Mouse (Mus musculus) neural tube, embryonic 13.5 days (tissue): ENCODE measurements around the gene Akap2. TPM values are rescaled to one million over a fixed set of nuclear protein-coding genes. Genes with fewer than 3 reads are reported as not detected.

Source experiments
- ATAC-seq: fragments of 200-750 bp; cut with Nextera tagmentation; 2 replicates; pipeline ENCODE4 v1.8.0; 2017; ENCODE audit warnings: low read depth, mild to moderate bottlenecking, moderate TSS enrichment, moderate library complexity
- H3K27ac ChIP-seq: fragments of 300-500 bp; sonication (generic); replicated peaks from 2 replicates; pipeline ENCODE4 v1.5.1; 2015; ENCODE audit warnings: moderate library complexity, mild to moderate bottlenecking, inconsistent platforms
- H3K27me3 ChIP-seq: fragments of 300-500 bp; sonication (generic); 2 replicates; pipeline ENCODE4 v1.6.1; 2015; ENCODE audit warnings: mild to moderate bottlenecking, inconsistent platforms
- H3K36me3 ChIP-seq: fragments of 300-500 bp; sonication (generic); 2 replicates; pipeline ENCODE4 v1.6.1; 2015; ENCODE audit warnings: mild to moderate bottlenecking, inconsistent platforms
- H3K4me1 ChIP-seq: fragments of 300-500 bp; sonication (generic); replicated peaks from 2 replicates; pipeline ENCODE4 v1.6.1; 2015; ENCODE audit warnings: inconsistent platforms
- H3K4me2 ChIP-seq: fragments of 300-500 bp; sonication (generic); 2 replicates; pipeline ENCODE4 v1.6.1; 2015; ENCODE audit warnings: inconsistent platforms, mild to moderate bottlenecking, moderate library complexity
- H3K4me3 ChIP-seq: fragments of 300-500 bp; sonication (generic); 2 replicates; pipeline ENCODE4 v1.5.1; 2015; ENCODE audit warnings: mild to moderate bottlenecking, inconsistent platforms
- H3K9ac ChIP-seq: fragments of 300-500 bp; sonication (generic); 2 replicates; pipeline ENCODE4 v1.6.1; 2015; ENCODE audit warnings: moderate library complexity, mild to moderate bottlenecking, inconsistent platforms
- H3K9me3 ChIP-seq: fragments of 300-500 bp; sonication (generic); 2 replicates; pipeline ENCODE4 v1.6.1; 2016; ENCODE audit warnings: inconsistent platforms
- WGBS: fragments of 180-500 bp; shearing (Covaris S2); methylation state at CpG from one replicate; pipeline ENCODE4 v1.1.7; 2015; 5-methylcytosine and 5-hydroxymethylcytosine counted together
- polyA plus RNA-seq: library from polyadenylated mRNA; unstranded; fragments of >200 nt; fragmentation: Nextera tagmentation; extraction: Ambion mirVana; gene quantifications from 2 replicates; pipeline ENCODE4 v1.2.1, GENCODE M21; 2015

Akap2 gene
- polyA plus RNA-seq, 1 experiment from 2014 or later = 14.6 TPM

- peaks cover 26% of the 10 kb centered on the region for H3K4me1 ChIP-seq
- H3K4me3 ChIP-seq = no peak overlapping the region
- peaks cover 10% of the 10 kb centered on the region for H3K27me3 ChIP-seq
- H3K27ac ChIP-seq = no peak overlapping the region
- no peak for ATAC-seq
- no peaks in the 10 kb centered on the region for H3K9me3 ChIP-seq
- peak overlapping the region; percentile 24 for H3K4me2 ChIP-seq
- H3K36me3 ChIP-seq = no peaks in the 10 kb centered on the region
- no peak overlapping the region for H3K9ac ChIP-seq
- 38% methylated on average over 17 of the region's 17 CpGs for WGBS
These were observed 197.9 kb downstream of the Akap2 start for GRCm38 (mm10) chr4:57915216-57915965.

GRCm38 (mm10) chr4:57916201-57916661, 198.8 kb downstream of the Akap2 start, which contains the start of gene D630039A03Rik:
Gene D630039A03Rik (minus strand): TSS chr4:57916297.
- H3K9ac ChIP-seq = no peak within 1 kb of the TSS
- H3K27me3 ChIP-seq = peaks cover 10% of the 10 kb centered on the region
- H3K4me2 ChIP-seq = peak within 1 kb of the TSS; percentile 24
- 34% methylated on average over 9 of the region's 9 CpGs for WGBS
- no peaks in the 10 kb centered on the region for H3K36me3 ChIP-seq
- peaks cover 26% of the 10 kb centered on the region for H3K4me1 ChIP-seq
- ATAC-seq = no peak
- H3K27ac ChIP-seq = no peak within 1 kb of the TSS
- H3K9me3 ChIP-seq = no peaks in the 10 kb centered on the region
- H3K4me3 ChIP-seq = no peak within 1 kb of the TSS

- 66% methylated on average over 4 of the region's 4 CpGs for WGBS
- H3K4me2 ChIP-seq = no peak overlapping the region
- H3K27me3 ChIP-seq = peaks cover 10% of the 10 kb centered on the region
- H3K36me3 ChIP-seq = no peaks in the 10 kb centered on the region
- ATAC-seq = no peak; the same call in 1 of the 2 replicates
- H3K27ac ChIP-seq = no peak overlapping the region
- no peak overlapping the region for H3K9ac ChIP-seq
- H3K4me3 ChIP-seq = no peak overlapping the region
- H3K9me3 ChIP-seq = no peaks in the 10 kb centered on the region
- peaks cover 26% of the 10 kb centered on the region for H3K4me1 ChIP-seq
These were observed 199.3 kb downstream of the Akap2 start for GRCm38 (mm10) chr4:57916711-57917110.

- WGBS = 8% methylated on average over 8 of the region's 8 CpGs
- H3K27me3 ChIP-seq = peaks cover 10% of the 10 kb centered on the region
These were observed 202.3 kb downstream of the Akap2 start for GRCm38 (mm10) chr4:57919494-57920423.

GRCm38 (mm10) chr4:57920522-57920921, 203.1 kb downstream of the Akap2 start:
- no peaks in the 10 kb centered on the region for H3K9me3 ChIP-seq
- ATAC-seq = no peak
- H3K36me3 ChIP-seq = no peaks in the 10 kb centered on the region
- 79% methylated on average over 1 of the region's 1 CpGs for WGBS
- no peak overlapping the region for H3K4me3 ChIP-seq
- peaks cover 5% of the 10 kb centered on the region for H3K27me3 ChIP-seq
- H3K4me2 ChIP-seq = no peak overlapping the region
- no peak overlapping the region for H3K27ac ChIP-seq
- no peak overlapping the region for H3K9ac ChIP-seq
- peaks cover 30% of the 10 kb centered on the region for H3K4me1 ChIP-seq

More at GRCm38 (mm10) chr4:57919494-57920423, 202.3 kb downstream of the Akap2 start:
- H3K9ac ChIP-seq = no peak overlapping the region
- no peak overlapping the region for H3K4me2 ChIP-seq
- no peaks in the 10 kb centered on the region for H3K9me3 ChIP-seq
- H3K4me3 ChIP-seq = no peak overlapping the region
- no peak overlapping the region for H3K27ac ChIP-seq
- no peak for ATAC-seq
- peaks cover 34% of the 10 kb centered on the region for H3K4me1 ChIP-seq
- H3K36me3 ChIP-seq = no peaks in the 10 kb centered on the region

GRCm38 (mm10) chr4:57922171-57922570, 204.7 kb downstream of the Akap2 start:
- Histone ChIP-seq H3K36me3 (no peaks in the 10 kb centered on the region), H3K27me3 (no peaks in the 10 kb centered on the region), H3K27ac (no peak overlapping the region), H3K9ac (no peak overlapping the region), H3K4me3 (no peak overlapping the region), H3K4me2 (no peak overlapping the region), H3K4me1 (peaks cover 17% of the 10 kb centered on the region), H3K9me3 (no peaks in the 10 kb centered on the region)
- no peak for ATAC-seq
- 16% methylated on average over 5 of the region's 5 CpGs for WGBS

GRCm38 (mm10) chr4:57924556-57925071, 207.2 kb downstream of the Akap2 start:
- ATAC-seq = no peak
- Histone ChIP-seq H3K9me3 (no peaks in the 10 kb centered on the region), H3K4me3 (no peak overlapping the region), H3K4me2 (no peak overlapping the region), H3K27me3 (no peaks in the 10 kb centered on the region), H3K36me3 (no peaks in the 10 kb centered on the region), H3K9ac (no peak overlapping the region), H3K27ac (no peak overlapping the region), H3K4me1 (peaks cover 15% of the 10 kb centered on the region)
- WGBS = 79% methylated on average over 6 of the region's 6 CpGs

- peak; percentile 43; the same call in 1 of the 2 replicates for ATAC-seq
- Histone ChIP-seq H3K4me3 (no peak overlapping the region), H3K27ac (no peak overlapping the region), H3K4me1 (peaks cover 3% of the 10 kb centered on the region; the same call in 1 of the 2 replicates), H3K36me3 (no peaks in the 10 kb centered on the region), H3K27me3 (no peaks in the 10 kb centered on the region), H3K4me2 (no peak overlapping the region), H3K9me3 (peaks cover under 1% of the 10 kb centered on the region; the same call in 1 of the 2 replicates), H3K9ac (no peak overlapping the region)
- 27% methylated on average over 3 of the region's 3 CpGs for WGBS
These were observed 210.2 kb downstream of the Akap2 start for GRCm38 (mm10) chr4:57927464-57928205.

- Histone ChIP-seq H3K4me3 (no peak overlapping the region), H3K27me3 (no peaks in the 10 kb centered on the region), H3K4me2 (no peak overlapping the region), H3K27ac (no peak overlapping the region), H3K4me1 (no peaks in the 10 kb centered on the region), H3K9ac (no peak overlapping the region), H3K9me3 (peaks cover 4% of the 10 kb centered on the region; the same call in 1 of the 2 replicates), H3K36me3 (no peaks in the 10 kb centered on the region)
- no peak for ATAC-seq
- 81% methylated on average over 5 of the region's 5 CpGs for WGBS
These were observed 213.2 kb downstream of the Akap2 start for GRCm38 (mm10) chr4:57930559-57931170.

GRCm38 (mm10) chr4:57934181-57934580, 216.7 kb downstream of the Akap2 start:
- WGBS = 77% methylated on average over 5 of the region's 5 CpGs
- Histone ChIP-seq H3K4me2 (no peak overlapping the region), H3K9ac (no peak overlapping the region), H3K9me3 (peaks cover 4% of the 10 kb centered on the region; the same call in 1 of the 2 replicates), H3K4me1 (no peaks in the 10 kb centered on the region), H3K27me3 (no peaks in the 10 kb centered on the region), H3K27ac (no peak overlapping the region), H3K36me3 (no peaks in the 10 kb centered on the region), H3K4me3 (no peak overlapping the region)
- ATAC-seq = no peak

- Histone ChIP-seq H3K36me3 (peaks cover 6% of the 10 kb centered on the region), H3K9ac (no peak overlapping the region), H3K4me1 (no peaks in the 10 kb centered on the region), H3K4me2 (no peak overlapping the region), H3K4me3 (no peak overlapping the region), H3K27ac (no peak overlapping the region), H3K27me3 (no peaks in the 10 kb centered on the region), H3K9me3 (peaks cover 4% of the 10 kb centered on the region; the same call in 1 of the 2 replicates)
- WGBS = 83% methylated on average over 6 of the region's 6 CpGs
- ATAC-seq = no peak
These were observed 219.8 kb downstream of the Akap2 start for GRCm38 (mm10) chr4:57937292-57937691.
